Mouse (Mus musculus) thymus, adult 2 months (tissue): ENCODE data around the gene Myo18a.

ENCODE experiments used
- CTCF ChIP-seq: fragments of 200-500 bp; IDR thresholded peaks from 2 replicates; pipeline ENCODE4 v1.5.1; 2012; ENCODE audit warnings: mild to moderate bottlenecking, control low read depth, low read length, moderate library complexity, borderline replicate concordance; ENCODE audit not compliant: control insufficient read depth, poor library complexity, insufficient read depth; ENCODE audit errors: extremely low read depth
- POLR2A ChIP-seq: fragments of 200-500 bp; IDR thresholded peaks from 2 replicates; pipeline ENCODE4 v1.6.1; 2012; ENCODE audit warnings: mild to moderate bottlenecking, low read length, control low read depth, moderate library complexity; ENCODE audit not compliant: control insufficient read depth, poor library complexity, insufficient read depth; ENCODE audit errors: extremely low read depth

GRCm38 (mm10) chr11:77887373-77887960 is 124.4 kb downstream of the Myo18a start:
- TF ChIP-seq CTCF (no peak), POLR2A (peak; percentile 66; the same call in 1 of the 2 replicates)
